Mouse (Mus musculus) mesoderm, embryonic 11.5 days (tissue): ENCODE measurements at regions not wholly inside any gene's neighbourhood (a gene's known extent, or its start where the extent isn't known, plus 50 kb on each side); places are given as distances from the start of the nearest gene placed in this dataset.

Experiments used
- DNase-seq: peaks from one replicate; pipeline ENCODE4 v3.0.0-alpha.2; 2012; ENCODE audit warnings: low read depth, low spot score

DNA sequence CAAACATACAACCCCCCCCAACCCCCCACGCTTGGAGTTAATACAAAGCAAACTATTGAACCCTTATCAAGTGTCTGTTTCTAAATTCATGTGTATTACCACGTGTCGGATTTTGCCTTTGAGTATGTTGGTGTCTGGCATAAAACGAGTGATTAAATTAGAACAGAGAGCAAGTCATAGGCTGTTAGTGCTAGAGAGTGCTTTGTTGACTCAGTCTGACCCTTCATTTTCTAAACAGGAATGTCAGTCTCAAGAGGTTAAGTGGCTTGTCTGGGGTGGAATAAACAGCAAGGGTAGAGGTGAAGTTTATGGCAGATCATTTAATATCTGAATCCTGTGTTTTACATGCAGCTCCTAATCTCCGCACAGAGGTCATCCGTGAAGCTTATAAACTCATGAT, 104.1 kb downstream of the Uchl5 start:
- DNase-seq, result peak; percentile 10

DNA sequence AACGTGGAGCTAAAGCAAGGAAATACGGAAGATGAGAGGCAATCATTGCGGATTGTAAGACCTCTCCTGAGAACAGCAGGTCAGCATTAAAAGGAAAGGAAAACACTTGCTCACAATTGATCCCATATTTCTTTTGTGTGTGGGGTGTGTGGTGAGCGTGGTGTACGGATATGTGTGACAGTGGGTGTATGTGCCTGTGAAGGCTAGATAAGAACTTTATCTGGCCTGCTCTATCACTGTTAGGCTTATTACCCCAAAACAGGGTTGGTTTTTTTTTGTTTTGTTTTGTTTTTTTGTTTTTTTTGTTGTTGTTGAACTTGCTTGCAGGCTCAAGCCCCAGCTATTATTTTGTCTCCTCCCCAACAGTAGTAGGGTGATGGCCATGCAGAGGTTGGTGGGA, 102.5 kb downstream of the Uchl5 start:
- no peak for DNase-seq

DNA sequence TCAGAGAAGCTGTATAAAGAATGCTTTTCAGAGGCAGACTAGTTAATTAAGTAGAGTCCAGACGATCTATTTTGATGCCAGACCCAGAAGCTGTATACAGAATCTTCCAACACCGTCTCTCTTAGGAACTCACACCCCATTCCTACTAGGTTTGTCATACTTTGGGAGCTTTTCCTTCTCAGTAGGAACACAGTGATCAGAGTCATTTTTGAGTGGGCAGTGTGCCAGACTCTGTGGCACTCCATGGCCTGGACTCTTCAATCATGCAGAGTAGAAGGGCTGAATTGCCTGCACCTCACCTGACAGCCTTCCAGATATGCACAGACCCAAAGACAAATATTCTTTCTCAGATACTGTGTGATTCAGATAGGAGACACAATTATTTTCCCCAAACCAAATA, 101.2 kb downstream of the Uchl5 start:
- DNase-seq, result no peak

DNA sequence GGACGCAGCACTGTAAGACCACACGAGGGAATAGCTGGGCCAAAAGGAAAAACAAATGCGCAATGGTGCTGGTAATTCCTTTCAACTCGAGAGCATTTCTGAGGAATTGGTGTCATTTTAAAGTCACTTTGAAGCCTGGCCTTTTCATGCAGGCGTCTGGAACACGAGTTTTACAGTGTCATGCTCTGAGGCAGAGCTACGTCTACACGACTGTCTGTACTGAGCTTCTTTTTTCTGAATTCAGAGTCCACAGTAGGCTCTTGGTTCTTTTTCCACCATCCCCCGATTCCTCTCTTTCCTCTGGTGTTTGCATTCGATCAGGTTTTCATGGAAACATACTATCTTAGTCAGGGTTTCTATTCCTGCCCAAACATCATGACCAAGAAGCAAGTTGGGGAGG, 83.2 kb downstream of the Uchl5 start:
- DNase-seq, result no peak

DNA sequence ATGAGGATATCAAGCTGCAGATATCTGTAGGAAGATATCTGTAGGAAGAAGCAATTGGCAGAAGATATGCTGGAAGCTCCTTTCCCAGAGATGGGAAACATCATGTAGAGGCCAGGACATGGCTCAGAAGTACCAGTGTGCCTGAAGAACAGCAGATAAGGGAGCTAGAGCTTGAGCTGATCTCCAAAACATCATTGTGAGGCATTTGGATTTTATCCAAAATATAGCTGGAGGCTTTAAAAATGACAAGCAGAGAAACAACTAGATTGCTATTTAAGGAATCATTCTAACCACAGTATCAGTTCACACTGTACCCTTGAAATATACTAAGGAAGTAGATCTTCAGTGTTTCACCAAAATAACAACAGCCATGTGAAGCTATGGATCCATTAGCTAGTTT, 81.5 kb downstream of the Uchl5 start:
- DNase-seq, result no peak
